Mouse (Mus musculus) MEL (cell line): ENCODE measurements around the gene Nsun2. TPM values are rescaled to one million over a fixed set of nuclear protein-coding genes. Genes with fewer than 3 reads are reported as not detected.

ENCODE experiments used
- DNase-seq: peaks from one replicate; pipeline ENCODE4 v3.0.0; 2011; ENCODE audit warnings: low read depth, low spot score
- H3K27ac ChIP-seq: 2 replicates; pipeline ENCODE4 v1.5.1; 2012; ENCODE audit warnings: low read depth, mild to moderate bottlenecking, control low read depth, low read length, moderate library complexity; ENCODE audit not compliant: control insufficient read depth
- H3K27me3 ChIP-seq, 2 experiments: fragments of 150-350 bp in 1 of 2; sonication (generic) in 1 of 2; 2 replicates each; pipeline ENCODE4 v1.6.1; 2012; ENCODE audit warnings: low read length in 2 of 2, mild to moderate bottlenecking in 2 of 2, improper control_type of control experiment in 1 of 2, moderate library complexity in 1 of 2; ENCODE audit not compliant: insufficient read depth in 2 of 2, control insufficient read depth in 1 of 2
- H3K36me3 ChIP-seq, 2 experiments: 2 replicates each; pipeline ENCODE4 v1.6.1; 2012 to 2014; ENCODE audit warnings: low read length in 2 of 2, improper control_type of control experiment in 1 of 2, inconsistent platforms in 1 of 2, mild to moderate bottlenecking in 1 of 2; ENCODE audit not compliant: insufficient read depth in 2 of 2, control insufficient read depth in 1 of 2
- H3K4me1 ChIP-seq, 2 experiments: fragments of 150-350 bp in 1 of 2; sonication (generic) in 1 of 2; 2 replicates each; pipeline ENCODE4 v1.6.1; 2012; ENCODE audit warnings: low read length in 2 of 2, improper control_type of control experiment in 1 of 2, mild to moderate bottlenecking in 1 of 2; ENCODE audit not compliant: insufficient read depth in 2 of 2, control insufficient read depth in 1 of 2
- H3K4me3 ChIP-seq, 2 experiments: fragments of 150-350 bp in 1 of 2; sonication (generic) in 1 of 2; 2 replicates each; pipeline ENCODE4 v1.5.1; 2012; ENCODE audit warnings: low read depth in 2 of 2, low read length in 2 of 2, mild to moderate bottlenecking in 2 of 2, moderate library complexity in 2 of 2, control low read depth in 1 of 2, improper control_type of control experiment in 1 of 2; ENCODE audit not compliant: control insufficient read depth in 1 of 2, insufficient read depth in 1 of 2
- H3K79me2 ChIP-seq: 2 replicates; pipeline ENCODE4 v1.6.1; 2012; ENCODE audit warnings: mild to moderate bottlenecking, low read length, moderate library complexity; ENCODE audit not compliant: control insufficient read depth, poor library complexity, insufficient read depth
- H3K9ac ChIP-seq: 2 replicates; pipeline ENCODE4 v1.6.1; 2012; ENCODE audit warnings: low read depth, mild to moderate bottlenecking, control low read depth, low read length, moderate library complexity; ENCODE audit not compliant: control insufficient read depth, poor library complexity, severe bottlenecking
- H3K9me3 ChIP-seq: fragments of 150-350 bp; sonication (generic); replicated peaks from 2 replicates; pipeline ENCODE4 v1.6.1; 2012; ENCODE audit warnings: mild to moderate bottlenecking, low read length, improper control_type of control experiment, moderate library complexity; ENCODE audit not compliant: insufficient read depth
- CHD1 ChIP-seq: IDR thresholded peaks from 2 replicates; pipeline ENCODE4 v1.6.1; 2012; ENCODE audit warnings: low read depth, mild to moderate bottlenecking, inconsistent platforms, low read length, improper control_type of control experiment
- CHD2 ChIP-seq: IDR thresholded peaks from 2 replicates; pipeline ENCODE4 v1.6.1; 2011; ENCODE audit warnings: low read length, improper control_type of control experiment
- CTCF ChIP-seq, 3 experiments: IDR thresholded peaks in 2 of 3; conservative IDR thresholded peaks in 1 of 3; 2 replicates each; pipeline ENCODE4 v1.5.1; 2011 to 2012; ENCODE audit warnings: low read length in 3 of 3, low read depth in 2 of 3, mild to moderate bottlenecking in 2 of 3, improper control_type of control experiment in 1 of 3, inconsistent platforms in 1 of 3, mixed read lengths in 1 of 3, moderate library complexity in 1 of 3; ENCODE audit not compliant: control insufficient read depth in 1 of 3, insufficient read depth in 1 of 3, poor library complexity in 1 of 3, severe bottlenecking in 1 of 3
- E2F4 ChIP-seq: IDR thresholded peaks from 2 replicates; pipeline ENCODE4 v1.6.1; 2011; ENCODE audit warnings: low read depth, low read length, improper control_type of control experiment, borderline replicate concordance
- ELF1 ChIP-seq: IDR thresholded peaks from 2 replicates; pipeline ENCODE4 v1.6.1; 2014; ENCODE audit warnings: low read depth, mild to moderate bottlenecking, inconsistent platforms, low read length, improper control_type of control experiment, moderate library complexity
- EP300 ChIP-seq, 2 experiments: IDR thresholded peaks; 2 replicates each; pipeline ENCODE4 v1.6.1; 2011; ENCODE audit warnings: improper control_type of control experiment in 2 of 2, low read length in 2 of 2, low read depth in 1 of 2, mild to moderate bottlenecking in 1 of 2
- ETS1 ChIP-seq: IDR thresholded peaks from 2 replicates; pipeline ENCODE4 v1.6.1; 2012; ENCODE audit warnings: low read depth, mild to moderate bottlenecking, inconsistent platforms, low read length, improper control_type of control experiment, moderate library complexity
- GABPA ChIP-seq: IDR thresholded peaks from 2 replicates; pipeline ENCODE4 v1.6.1; 2012; ENCODE audit warnings: low read depth, mild to moderate bottlenecking, inconsistent platforms, low read length, improper control_type of control experiment, moderate library complexity
- GATA1 ChIP-seq: IDR thresholded peaks from 2 replicates; pipeline ENCODE4 v1.6.1; 2011; ENCODE audit warnings: low read depth, low read length, improper control_type of control experiment
- HCFC1 ChIP-seq: IDR thresholded peaks from 2 replicates; pipeline ENCODE4 v1.6.1; 2012; ENCODE audit warnings: low read depth, mild to moderate bottlenecking, inconsistent platforms, low read length, improper control_type of control experiment, moderate library complexity
- JUND ChIP-seq: IDR thresholded peaks from 2 replicates; pipeline ENCODE4 v1.6.1; 2011; ENCODE audit warnings: low read depth, mild to moderate bottlenecking, improper control_type of control experiment, low read length
- MAX ChIP-seq: IDR thresholded peaks from 2 replicates; pipeline ENCODE4 v1.6.1; 2011; ENCODE audit warnings: low read length, improper control_type of control experiment
- MAZ ChIP-seq: IDR thresholded peaks from 2 replicates; pipeline ENCODE4 v1.6.1; 2012; ENCODE audit warnings: low read depth, mild to moderate bottlenecking, inconsistent platforms, low read length, improper control_type of control experiment
- MEF2A ChIP-seq: IDR thresholded peaks from 2 replicates; pipeline ENCODE4 v1.6.1; 2014; ENCODE audit warnings: low read depth, mild to moderate bottlenecking, inconsistent platforms, low read length, improper control_type of control experiment; ENCODE audit not compliant: poor library complexity, insufficient replicate concordance, severe bottlenecking; ENCODE audit errors: extremely low read depth
- MXI1 ChIP-seq: IDR thresholded peaks from 2 replicates; pipeline ENCODE4 v1.6.1; 2011; ENCODE audit warnings: mild to moderate bottlenecking, low read depth, low read length, improper control_type of control experiment
- MYB ChIP-seq: IDR thresholded peaks from 2 replicates; pipeline ENCODE4 v1.6.1; 2011; ENCODE audit warnings: mild to moderate bottlenecking, low read depth, low read length, improper control_type of control experiment
- MYC ChIP-seq: IDR thresholded peaks from 2 replicates; pipeline ENCODE4 v1.6.1; 2011; ENCODE audit warnings: low read depth, mild to moderate bottlenecking, low read length, improper control_type of control experiment, moderate library complexity
- NELFE ChIP-seq: IDR thresholded peaks from 2 replicates; pipeline ENCODE4 v1.6.1; 2011; ENCODE audit warnings: low read depth, low read length, improper control_type of control experiment
- NRF1 ChIP-seq: IDR thresholded peaks from 2 replicates; pipeline ENCODE4 v1.6.1; 2014; ENCODE audit warnings: low read depth, mild to moderate bottlenecking, inconsistent platforms, low read length, improper control_type of control experiment, moderate library complexity; ENCODE audit not compliant: poor library complexity, insufficient read depth, severe bottlenecking
- POLR2A ChIP-seq, 2 experiments: IDR thresholded peaks; 2 replicates each; pipeline ENCODE4 v1.6.1; 2011 to 2012; ENCODE audit warnings: low read length in 2 of 2, mild to moderate bottlenecking in 2 of 2, control low read depth in 1 of 2, improper control_type of control experiment in 1 of 2, low read depth in 1 of 2, moderate library complexity in 1 of 2; ENCODE audit not compliant: control insufficient read depth in 1 of 2, insufficient read depth in 1 of 2, poor library complexity in 1 of 2
- POLR2AphosphoS2 ChIP-seq: IDR thresholded peaks from 2 replicates; pipeline ENCODE4 v1.6.1; 2011; ENCODE audit warnings: low read length, improper control_type of control experiment
- POLR2AphosphoS5 ChIP-seq: IDR thresholded peaks from 2 replicates; pipeline ENCODE4 v1.6.1; 2012; ENCODE audit warnings: low read depth, borderline replicate concordance, mild to moderate bottlenecking, inconsistent platforms, low read length, moderate library complexity, mixed read lengths
- RAD21 ChIP-seq: IDR thresholded peaks from 2 replicates; pipeline ENCODE4 v1.6.1; 2011; ENCODE audit warnings: mild to moderate bottlenecking, low read depth, low read length, improper control_type of control experiment
- RCOR1 ChIP-seq: IDR thresholded peaks from 2 replicates; pipeline ENCODE4 v1.6.1; 2012; ENCODE audit warnings: low read depth, mild to moderate bottlenecking, inconsistent platforms, low read length, improper control_type of control experiment
- SIN3A ChIP-seq: IDR thresholded peaks from 2 replicates; pipeline ENCODE4 v1.6.1; 2012; ENCODE audit warnings: low read length, improper control_type of control experiment, inconsistent platforms
- SMC3 ChIP-seq: IDR thresholded peaks from 2 replicates; pipeline ENCODE4 v1.6.1; 2011; ENCODE audit warnings: low read depth, low read length, improper control_type of control experiment
- TAL1 ChIP-seq: IDR thresholded peaks from 2 replicates; pipeline ENCODE4 v1.6.1; 2012; ENCODE audit warnings: mild to moderate bottlenecking, inconsistent platforms, low read length, moderate library complexity, mixed read lengths
- TBP ChIP-seq: IDR thresholded peaks from 2 replicates; pipeline ENCODE4 v1.8.0; 2011; ENCODE audit warnings: low read depth, low read length, improper control_type of control experiment
- TCF12 ChIP-seq: IDR thresholded peaks from 2 replicates; pipeline ENCODE4 v1.6.1; 2014; ENCODE audit warnings: low read depth, mild to moderate bottlenecking, inconsistent platforms, low read length, improper control_type of control experiment, moderate library complexity
- USF1 ChIP-seq: IDR thresholded peaks from 2 replicates; pipeline ENCODE4 v1.6.1; 2014; ENCODE audit warnings: low read depth, mild to moderate bottlenecking, inconsistent platforms, low read length, improper control_type of control experiment, moderate library complexity
- USF2 ChIP-seq, 2 experiments: IDR thresholded peaks; 2 replicates each; pipeline ENCODE4 v1.6.1; 2011 to 2012; ENCODE audit warnings: improper control_type of control experiment in 2 of 2, low read length in 2 of 2, borderline replicate concordance in 1 of 2, inconsistent platforms in 1 of 2, low read depth in 1 of 2, mild to moderate bottlenecking in 1 of 2; ENCODE audit not compliant: insufficient read depth in 1 of 2
- ZC3H11A ChIP-seq: IDR thresholded peaks from 2 replicates; pipeline ENCODE4 v1.6.1; 2012; ENCODE audit warnings: low read depth, mild to moderate bottlenecking, inconsistent platforms, low read length, improper control_type of control experiment
- ZKSCAN1 ChIP-seq: IDR thresholded peaks from 2 replicates; pipeline ENCODE4 v1.6.1; 2012; ENCODE audit warnings: low read depth, mild to moderate bottlenecking, inconsistent platforms, low read length, improper control_type of control experiment, moderate library complexity
- ZMIZ1 ChIP-seq: IDR thresholded peaks from 2 replicates; pipeline ENCODE4 v1.6.1; 2012; ENCODE audit warnings: low read depth, mild to moderate bottlenecking, inconsistent platforms, low read length, improper control_type of control experiment, moderate library complexity
- polyA plus RNA-seq, 2 experiments: library from polyadenylated mRNA; stranded (reverse) in 1 of 2; unstranded in 1 of 2; fragments of >175 nt in 1 of 2; fragments of >200 nt in 1 of 2; gene quantifications; 2 replicates each; pipeline versions ENCODE4 v1.2.1 to v1.2.4; 2012; ENCODE audit warnings: low replicate concordance in 2 of 2, low read depth in 1 of 2; ENCODE audit not compliant: insufficient read length in 2 of 2, insufficient read depth in 1 of 2, missing spikeins in 1 of 2
- total RNA-seq: library from RNA; depleted of rRNA; stranded (reverse); fragments of 300-350 nt; gene quantifications from 2 replicates; pipeline ENCODE4 v1.2.3, GENCODE M21; 2012

The Nsun2 gene
- total and polyA plus RNA-seq, 3 experiments: 277 to 303 (median 302) TPM

DNA sequence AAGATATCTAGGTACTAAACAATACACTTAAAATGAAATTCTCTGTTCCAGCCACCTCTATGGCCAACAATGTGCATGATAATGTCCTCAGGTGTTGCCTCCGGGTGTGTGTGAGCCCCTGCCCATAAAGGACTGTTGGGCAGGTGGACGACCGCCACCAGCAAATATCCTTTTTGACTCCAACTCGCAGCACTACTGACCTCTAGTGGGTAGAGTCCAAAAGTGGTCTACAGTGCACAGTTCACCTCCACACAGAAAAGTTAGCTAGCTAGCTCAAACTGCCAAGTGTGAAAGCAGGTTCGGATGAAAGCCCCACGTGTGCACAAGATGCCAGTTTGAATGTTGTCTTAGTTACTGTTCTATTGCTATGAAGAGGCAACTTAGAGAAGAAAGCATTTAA lies 48.2 kb upstream of the Nsun2 start:
- Histone ChIP-seq H3K27me3 (peaks cover 0 to 1% of the 10 kb centered on the region in 2 experiments; a peak in 3 of 4 replicates), H3K36me3 (no peaks in the 10 kb centered on the region), H3K27ac (no peak overlapping the region), H3K79me2 (no peaks in the 10 kb centered on the region), H3K9me3 (no peaks in the 10 kb centered on the region), H3K4me1 (no peaks in the 10 kb centered on the region; a peak in 1 of 4 replicates), H3K4me3 (no peak overlapping the region), H3K9ac (no peak overlapping the region)
- DNase-seq: peak; percentile 51
- TF ChIP-seq USF2 (IDR thresholded peaks at IDR 0.05; ENCODE audit: borderline replicate concordance in 1 of 2, insufficient read depth in 1 of 2, low read depth in 1 of 2, low read length in 2 of 2): no peak
- no peak for TF ChIP-seq RCOR1
- TF ChIP-seq POLR2A (IDR thresholded peaks at IDR 0.05; ENCODE audit: control insufficient read depth in 1 of 2, insufficient read depth in 1 of 2, low read depth in 1 of 2, low read length in 2 of 2, poor library complexity in 1 of 2): no peak
- TF ChIP-seq ZMIZ1: no peak
- no peak for TF ChIP-seq E2F4
- TF ChIP-seq GABPA: no peak
- no peak for TF ChIP-seq ZKSCAN1
- peak; percentile 43; the same call in 1 of the 2 replicates for TF ChIP-seq SMC3
- TF ChIP-seq RAD21: peak; percentile 61
- no peak for TF ChIP-seq MYB
- peak; percentile 16; the same call in 1 of the 2 replicates for TF ChIP-seq ZC3H11A
- TF ChIP-seq SIN3A: no peak
- no peak for TF ChIP-seq HCFC1
- TF ChIP-seq GATA1: no peak
- TF ChIP-seq USF1: no peak
- TF ChIP-seq ELF1: no peak
- TF ChIP-seq JUND: no peak
- TF ChIP-seq NRF1: no peak
- TF ChIP-seq TCF12: no peak
- no peak for TF ChIP-seq TBP
- TF ChIP-seq POLR2AphosphoS2: no peak
- no peak for TF ChIP-seq MEF2A
- TF ChIP-seq EP300 (IDR thresholded peaks at IDR 0.05; ENCODE audit: low read depth in 1 of 2, low read length in 2 of 2): no peak
- TF ChIP-seq CTCF (IDR thresholded peaks at IDR 0.05 in 2 of 3, conservative IDR thresholded peaks at IDR 0.05 in 1 of 3; ENCODE audit: control insufficient read depth in 1 of 3, insufficient read depth in 1 of 3, low read depth in 2 of 3, low read length in 3 of 3, poor library complexity in 1 of 3, severe bottlenecking in 1 of 3): peak; percentile 46 to 60 (median 46)
- no peak for TF ChIP-seq CHD1
- no peak for TF ChIP-seq MXI1
- TF ChIP-seq MAX: no peak
- TF ChIP-seq NELFE: no peak
- no peak for TF ChIP-seq TAL1
- no peak for TF ChIP-seq POLR2AphosphoS5
- TF ChIP-seq CHD2: no peak
- TF ChIP-seq ETS1: no peak
- no peak for TF ChIP-seq MAZ
- no peak for TF ChIP-seq MYC
